Mouse (Mus musculus): ENCODE results near the gene Kcp. TPM values are rescaled to one million over a fixed set of nuclear protein-coding genes. Genes with fewer than 3 reads are reported as not detected.

Gene Kcp
- total RNA-seq, 2 experiments from 2014 or later = 1.1 to 2.0 TPM

- no peak for TF ChIP-seq CTCF (conservative IDR thresholded peaks at IDR 0.05)
- no peak for DNase-seq (ENCODE audit: low spot score in 2 of 2)
- H3K27ac ChIP-seq = peak overlapping the region; percentile 43; the same call in 1 of the 2 replicates
- no peak overlapping the region; the same call in 1 of the 2 replicates for H3K4me3 ChIP-seq
Measured at GRCm38 (mm10) chr6:29528561-29529443, 21.1 kb upstream of the Kcp start.

GRCm38 (mm10) chr6:29528165-29528505, 20.4 kb upstream of the Kcp start:
- no peak for TF ChIP-seq CTCF (conservative IDR thresholded peaks at IDR 0.05)
- no peak overlapping the region; the same call in 1 of the 2 replicates for H3K4me3 ChIP-seq

GRCm38 (mm10) chr6:29527361-29528164, 19.8 kb upstream of the Kcp start:
- no peak for DNase-seq (ENCODE audit: low spot score in 2 of 2)
- no peak for TF ChIP-seq CTCF (conservative IDR thresholded peaks at IDR 0.05)
- Histone ChIP-seq H3K4me3 (peak overlapping the region; percentile 51), H3K27ac (peak overlapping the region; percentile 32; the same call in 1 of the 2 replicates)

More at GRCm38 (mm10) chr6:29528165-29528505, 20.4 kb upstream of the Kcp start:
- H3K27ac ChIP-seq = peak overlapping the region; percentile 43; the same call in 1 of the 2 replicates
- DNase-seq (ENCODE audit: low spot score in 2 of 2) = no peak

GRCm38 (mm10) chr6:29526281-29527251, 18.8 kb upstream of the Kcp start, which contains the start of gene Irf5:
TSS of gene Irf5 (plus strand) at chr6:29526625.
- no peak for TF ChIP-seq CTCF (conservative IDR thresholded peaks at IDR 0.05)
- no peak for DNase-seq (ENCODE audit: low spot score in 2 of 2)
- Histone ChIP-seq H3K27ac (peak within 1 kb of the TSS; percentile 32; the same call in 1 of the 2 replicates), H3K4me3 (peak within 1 kb of the TSS; percentile 51)

- peak; percentile 69 for TF ChIP-seq CTCF (conservative IDR thresholded peaks at IDR 0.05)
- H3K27ac ChIP-seq = no peak overlapping the region
- no peak for DNase-seq (ENCODE audit: low spot score in 2 of 2)
Measured at GRCm38 (mm10) chr6:29525256-29525655, 17.5 kb upstream of the Kcp start.

GRCm38 (mm10) chr6:29524034-29524489, 16.3 kb upstream of the Kcp start:
- Histone ChIP-seq H3K27ac (peak overlapping the region; percentile 55; the same call in 1 of the 2 replicates), H3K4me3 (no peak overlapping the region)
- TF ChIP-seq CTCF (conservative IDR thresholded peaks at IDR 0.05) = no peak
- DNase-seq (ENCODE audit: low spot score in 2 of 2) = no peak

More at GRCm38 (mm10) chr6:29525256-29525655, 17.5 kb upstream of the Kcp start:
- no peak overlapping the region for H3K4me3 ChIP-seq

GRCm38 (mm10) chr6:29523301-29524033, 15.7 kb upstream of the Kcp start:
- TF ChIP-seq CTCF (conservative IDR thresholded peaks at IDR 0.05) = no peak
- DNase-seq (ENCODE audit: low spot score in 2 of 2) = no peak
- Histone ChIP-seq H3K4me3 (no peak overlapping the region), H3K27ac (peak overlapping the region; percentile 55; the same call in 1 of the 2 replicates)

- Histone ChIP-seq H3K4me3 (no peak overlapping the region), H3K27ac (peak overlapping the region; percentile 46; the same call in 1 of the 2 replicates)
- TF ChIP-seq CTCF (conservative IDR thresholded peaks at IDR 0.05) = no peak
- no peak for DNase-seq (ENCODE audit: low spot score in 2 of 2)
Measured at GRCm38 (mm10) chr6:29522626-29523300, 15.0 kb upstream of the Kcp start.

- TF ChIP-seq CTCF (conservative IDR thresholded peaks at IDR 0.05) = peak; percentile 88
- no peak overlapping the region for H3K27ac ChIP-seq
- peak; percentile 39 to 75 for DNase-seq (ENCODE audit: low spot score in 2 of 2)
- H3K4me3 ChIP-seq = no peak overlapping the region
Measured at GRCm38 (mm10) chr6:29517139-29517538, 9.4 kb upstream of the Kcp start.

- Histone ChIP-seq H3K4me3 (no peak overlapping the region), H3K27ac (no peak overlapping the region)
- DNase-seq (ENCODE audit: low spot score in 2 of 2) = no peak
- TF ChIP-seq CTCF (conservative IDR thresholded peaks at IDR 0.05) = no peak
Measured at GRCm38 (mm10) chr6:29513284-29513683, 5.5 kb upstream of the Kcp start.

- H3K27ac ChIP-seq = no peak overlapping the region
- no peak overlapping the region for H3K4me3 ChIP-seq
- no peak for TF ChIP-seq CTCF (conservative IDR thresholded peaks at IDR 0.05)
- no peak for DNase-seq (ENCODE audit: low spot score in 2 of 2)
Measured at GRCm38 (mm10) chr6:29509086-29509485, 1.3 kb upstream of the Kcp start.
